Mouse (Mus musculus) small intestine, adult 2 months (tissue): ENCODE measurements around the gene Zyg11b.

Experiments
- CTCF ChIP-seq: fragments of 200-500 bp; IDR thresholded peaks from 2 replicates; pipeline ENCODE4 v1.5.1; 2012; ENCODE audit warnings: low read depth, mild to moderate bottlenecking, control low read depth, inconsistent platforms, low read length, moderate library complexity, mixed read lengths; ENCODE audit not compliant: insufficient replicate concordance, insufficient read length; ENCODE audit errors: extremely low read depth
- POLR2A ChIP-seq: fragments of 200-500 bp; IDR thresholded peaks from 2 replicates; pipeline ENCODE4 v1.6.1; 2012; ENCODE audit warnings: low read depth, mild to moderate bottlenecking, control low read depth, inconsistent platforms, low read length, moderate library complexity

DNA sequence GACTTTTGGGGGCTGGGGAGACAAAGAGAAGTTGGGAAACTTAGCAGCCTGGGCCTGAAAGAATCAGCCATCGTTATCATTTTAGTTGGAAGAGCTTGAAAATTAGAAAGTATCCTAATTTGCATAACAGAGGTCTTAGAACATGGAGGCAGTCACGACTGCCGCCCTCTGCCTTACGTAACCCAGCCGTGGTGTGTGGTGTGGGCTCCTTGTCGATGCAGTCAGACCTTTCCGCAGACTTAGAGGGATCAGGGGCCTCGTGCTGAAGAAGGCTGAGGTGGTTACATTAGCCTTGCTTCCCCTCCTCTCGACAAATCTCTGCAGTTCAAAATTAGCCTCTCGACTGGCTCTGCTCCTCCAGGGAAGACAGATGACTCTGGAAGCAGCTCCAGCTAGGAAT is 37.9 kb upstream of the Zyg11b start:
- no peak for TF ChIP-seq POLR2A
- TF ChIP-seq CTCF: no peak
